Mouse (Mus musculus): ENCODE results near the gene Gzmb. TPM values are rescaled to one million over a fixed set of nuclear protein-coding genes. Genes with fewer than 3 reads are reported as not detected.
"Not testable (repeated sequence)": the region's sequence is repeated elsewhere in the genome, so short reads cannot be mapped to it uniquely, and the experiment has no call there.

Gene Gzmb
- total RNA-seq (2015) (1.8 and 2.1 TPM in 2 replicates), total RNA-seq (2017) (1.7 and 2.1 TPM in 2 replicates)

GRCm38 (mm10) chr14:56262153-56262552 lies at the start of gene Gzmb:
Gene Gzmb, minus strand, starts transcription at chr14:56262260.
- peak; percentile 70 for ATAC-seq (ENCODE audit: poor library complexity, severe bottlenecking)

DNA sequence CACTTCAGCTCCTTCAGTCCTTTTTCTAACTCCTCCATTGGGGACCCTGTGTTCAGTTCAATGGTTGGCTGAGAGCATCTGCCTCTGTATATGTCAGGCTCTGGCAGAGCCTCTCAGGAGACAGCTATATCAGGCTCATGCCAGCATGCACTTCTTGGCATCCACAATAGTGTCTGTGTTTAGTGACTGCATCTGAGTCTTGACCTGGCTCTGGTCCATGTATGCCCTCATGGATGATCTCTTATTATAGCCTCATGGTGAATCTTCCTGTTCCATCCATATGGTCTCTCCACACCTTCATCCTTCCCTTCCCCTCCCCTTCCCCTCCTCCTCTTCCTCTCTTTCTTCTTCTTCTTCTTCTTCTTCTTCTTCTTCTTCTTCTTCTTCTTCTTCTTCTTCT lies 49.7 kb upstream of the Gzmb start:
- ATAC-seq (ENCODE audit: poor library complexity, severe bottlenecking) = not testable (repeated sequence)

GRCm38 (mm10) chr14:56310238-56310637 lies 48.2 kb upstream of the Gzmb start:
- no peak for ATAC-seq (ENCODE audit: poor library complexity, severe bottlenecking)

GRCm38 (mm10) chr14:56304149-56304548 lies 42.1 kb upstream of the Gzmb start:
- ATAC-seq (ENCODE audit: poor library complexity, severe bottlenecking) = peak; percentile 81

DNA sequence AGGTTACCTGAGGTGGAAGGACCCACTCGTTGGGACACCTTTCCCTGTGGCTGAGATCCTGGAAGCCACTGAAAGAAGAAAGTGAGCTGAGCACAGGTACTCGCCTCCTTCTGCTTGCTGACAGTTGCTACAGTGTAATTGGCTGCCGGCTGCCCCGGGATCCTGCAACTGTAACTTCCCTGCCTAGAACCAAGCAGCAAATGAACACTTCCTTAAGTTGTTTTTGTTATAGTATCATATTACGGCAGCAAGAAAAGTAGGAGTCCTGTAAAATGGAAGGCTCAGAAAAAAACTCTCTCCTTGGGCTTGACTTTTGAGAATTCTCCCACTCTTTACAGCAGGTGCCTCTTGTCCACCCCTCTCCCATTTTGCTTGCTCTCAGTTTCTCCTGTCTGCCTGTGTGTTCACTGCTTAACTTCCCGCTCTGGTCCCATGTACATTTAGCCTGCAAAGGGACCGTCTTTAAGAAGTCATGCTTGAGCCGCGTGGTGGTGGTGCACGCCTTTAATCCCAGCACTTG lies 41.5 kb upstream of the Gzmb start:
- 0 out of 2 replicates have a peak, but pooled peaks have one; percentile 18 for ATAC-seq (ENCODE audit: poor library complexity, severe bottlenecking)

DNA sequence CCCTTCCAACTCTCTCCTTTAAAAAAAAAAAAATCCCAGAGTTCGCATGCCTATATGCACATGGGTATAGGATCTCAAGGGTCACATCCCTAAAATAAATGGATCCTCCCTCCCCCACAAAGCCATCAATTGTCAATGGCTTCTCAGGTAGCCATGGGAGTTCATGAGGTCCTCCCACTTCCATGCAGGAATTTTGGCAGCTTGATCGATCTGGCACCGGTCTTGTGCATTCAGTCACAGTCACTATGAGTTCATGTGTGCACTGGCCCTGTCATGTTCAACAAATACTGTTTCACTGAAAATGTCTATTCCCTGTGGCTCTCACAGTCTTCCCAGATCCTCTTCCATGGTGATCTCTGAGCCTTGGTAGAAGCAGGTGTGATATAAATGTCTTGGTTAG lies 40.0 kb upstream of the Gzmb start:
- no peak for ATAC-seq (ENCODE audit: poor library complexity, severe bottlenecking)

DNA sequence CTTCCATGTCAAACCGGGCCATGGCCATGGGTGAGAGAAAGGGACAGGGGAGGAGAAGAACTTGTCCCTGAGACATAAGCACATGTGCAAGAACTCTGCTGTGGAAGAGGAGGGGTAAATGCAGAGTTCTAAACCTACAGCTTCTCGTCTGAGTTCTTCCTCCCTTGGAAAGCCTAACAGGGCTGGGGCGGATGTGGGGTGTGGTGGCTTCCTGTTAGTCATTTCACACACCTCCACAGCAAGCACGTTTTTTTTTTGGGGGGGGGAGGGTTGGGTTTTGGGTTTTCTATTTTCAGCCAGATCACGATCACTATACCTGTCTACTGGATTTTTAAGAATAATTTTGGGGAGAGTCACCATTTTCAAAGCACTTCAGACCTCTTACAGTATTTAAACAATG lies 34.7 kb upstream of the Gzmb start:
- peak; percentile 62; the same call in 1 of the 2 replicates for ATAC-seq (ENCODE audit: poor library complexity, severe bottlenecking)

DNA sequence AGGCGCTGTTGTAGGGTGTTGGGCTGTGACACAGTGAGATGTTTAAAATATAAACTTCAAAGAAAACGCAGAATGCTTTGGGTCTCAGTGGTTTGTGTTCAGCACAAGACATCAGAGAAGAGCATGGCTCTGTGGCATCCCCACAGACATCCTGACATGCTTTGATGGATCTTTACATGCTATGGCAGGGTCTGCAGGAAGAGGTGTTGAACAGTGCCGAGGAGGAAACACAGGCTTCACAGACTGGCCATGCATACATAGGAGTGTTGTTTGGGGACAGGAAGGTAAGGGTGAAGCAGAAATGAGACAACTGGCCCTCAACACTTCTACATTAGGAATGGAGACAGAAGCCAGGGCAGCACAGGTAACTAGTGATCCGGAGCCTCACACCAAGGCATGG lies 34.0 kb upstream of the Gzmb start:
- no peak for ATAC-seq (ENCODE audit: poor library complexity, severe bottlenecking)

GRCm38 (mm10) chr14:56293146-56293545 lies 31.1 kb upstream of the Gzmb start:
- ATAC-seq (ENCODE audit: poor library complexity, severe bottlenecking) = no peak

DNA sequence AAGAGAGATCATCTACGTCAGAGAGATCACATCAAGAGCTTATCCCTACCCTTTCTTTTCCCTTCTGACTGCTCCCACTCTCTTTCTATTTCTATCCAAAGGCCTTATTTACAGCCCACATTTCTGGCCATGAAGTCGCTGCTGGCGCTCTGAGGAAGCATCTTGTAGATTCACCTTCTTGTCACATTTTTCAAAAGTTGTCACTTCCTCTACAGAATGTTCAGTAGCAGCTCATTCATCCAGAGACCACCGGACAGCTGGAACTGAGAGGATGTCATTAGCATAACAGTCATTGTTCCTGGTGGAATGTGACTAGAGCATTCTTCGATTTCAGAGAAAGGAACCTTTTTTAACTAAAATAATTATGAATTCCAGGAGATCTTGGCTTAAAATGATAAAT lies 26.6 kb upstream of the Gzmb start:
- ATAC-seq (ENCODE audit: poor library complexity, severe bottlenecking) = no peak

DNA sequence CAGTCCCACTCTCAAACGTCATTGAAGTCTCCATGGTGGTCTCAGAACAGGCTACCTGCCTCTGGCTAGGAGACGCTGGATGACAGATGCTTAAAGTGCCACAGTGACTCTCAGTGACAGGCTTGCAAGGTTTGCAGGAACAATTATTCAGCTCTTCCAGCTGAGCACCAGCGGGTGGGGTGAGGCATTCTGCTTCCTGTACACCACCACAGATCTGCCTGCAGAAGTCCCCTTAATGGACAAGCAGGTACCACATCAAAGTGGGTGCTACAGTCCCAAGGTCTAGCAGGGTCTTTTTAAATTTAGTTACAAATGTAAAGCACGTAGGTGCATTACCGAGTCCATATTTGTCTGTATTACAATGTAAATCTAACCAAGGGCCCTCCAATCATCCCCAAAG lies 25.7 kb upstream of the Gzmb start:
- no peak for ATAC-seq (ENCODE audit: poor library complexity, severe bottlenecking)

- ATAC-seq (ENCODE audit: poor library complexity, severe bottlenecking) = peak; percentile 43
Measured at GRCm38 (mm10) chr14:56284356-56285325, 22.6 kb upstream of the Gzmb start.

DNA sequence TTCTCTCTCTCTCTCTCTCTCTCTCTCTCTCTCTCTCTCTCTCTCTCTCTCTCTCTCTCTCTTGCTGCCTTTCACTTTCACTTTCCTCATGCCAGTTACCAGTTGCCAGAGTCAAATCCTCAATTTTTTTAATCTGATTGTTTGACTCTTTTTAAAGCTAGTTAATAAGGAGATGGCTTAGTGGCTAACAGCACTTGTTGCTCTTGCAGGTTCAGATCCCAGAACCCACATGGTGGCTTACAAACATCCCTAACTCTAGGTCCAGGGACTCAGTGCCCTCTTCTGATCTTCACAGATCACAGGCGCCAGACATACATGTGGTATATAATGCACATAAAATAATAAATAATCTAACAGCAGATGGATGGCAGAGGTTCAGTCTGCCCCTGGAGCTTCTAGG lies 21.8 kb upstream of the Gzmb start:
- no peak for ATAC-seq (ENCODE audit: poor library complexity, severe bottlenecking)

DNA sequence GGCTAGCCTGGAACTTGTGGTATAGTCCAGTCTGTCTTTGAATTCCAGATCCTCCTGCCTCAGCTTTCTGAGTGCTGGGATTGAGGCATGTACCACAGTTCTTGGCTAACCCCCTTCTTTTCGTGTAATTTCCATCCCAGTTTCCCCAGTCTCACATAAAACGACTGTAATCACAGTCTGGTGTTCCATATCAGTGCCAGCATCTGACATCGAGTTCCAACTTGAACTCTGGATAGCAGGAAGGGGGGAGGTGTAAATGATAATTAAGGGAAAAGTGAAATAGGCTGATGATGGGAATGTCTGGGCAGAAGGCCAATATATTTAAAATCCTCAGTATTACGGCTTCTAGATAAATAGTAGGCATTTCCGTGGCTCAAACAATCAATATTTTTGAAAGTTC lies 19.0 kb upstream of the Gzmb start:
- ATAC-seq (ENCODE audit: poor library complexity, severe bottlenecking) = no peak

GRCm38 (mm10) chr14:56278691-56279090 lies 16.6 kb upstream of the Gzmb start:
- not testable (repeated sequence) for ATAC-seq (ENCODE audit: poor library complexity, severe bottlenecking)

GRCm38 (mm10) chr14:56276096-56276495 lies 14.0 kb upstream of the Gzmb start:
- not testable (repeated sequence) for ATAC-seq (ENCODE audit: poor library complexity, severe bottlenecking)

DNA sequence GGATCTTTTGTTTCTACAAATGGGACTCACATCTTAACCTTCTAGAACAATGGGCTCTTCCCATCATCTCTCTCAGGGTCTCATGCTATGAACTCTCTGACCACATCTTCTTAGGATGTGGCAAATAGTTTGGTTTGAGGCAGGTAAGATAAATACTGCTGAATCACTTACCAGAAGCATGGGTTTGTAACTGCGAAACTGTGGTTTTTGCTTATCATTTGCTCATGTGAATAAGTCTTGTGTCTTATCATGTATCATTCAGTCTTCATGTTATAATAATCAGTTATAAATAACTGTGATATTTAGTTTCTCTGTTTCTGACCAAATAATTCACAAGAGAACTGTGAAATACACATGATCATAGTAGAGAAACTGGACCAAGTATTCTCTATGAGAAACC lies 4.0 kb upstream of the Gzmb start:
- ATAC-seq (ENCODE audit: poor library complexity, severe bottlenecking) = no peak

GRCm38 (mm10) chr14:56240409-56240808 lies 21.7 kb downstream of the Gzmb start:
- ATAC-seq (ENCODE audit: poor library complexity, severe bottlenecking) = no peak

DNA sequence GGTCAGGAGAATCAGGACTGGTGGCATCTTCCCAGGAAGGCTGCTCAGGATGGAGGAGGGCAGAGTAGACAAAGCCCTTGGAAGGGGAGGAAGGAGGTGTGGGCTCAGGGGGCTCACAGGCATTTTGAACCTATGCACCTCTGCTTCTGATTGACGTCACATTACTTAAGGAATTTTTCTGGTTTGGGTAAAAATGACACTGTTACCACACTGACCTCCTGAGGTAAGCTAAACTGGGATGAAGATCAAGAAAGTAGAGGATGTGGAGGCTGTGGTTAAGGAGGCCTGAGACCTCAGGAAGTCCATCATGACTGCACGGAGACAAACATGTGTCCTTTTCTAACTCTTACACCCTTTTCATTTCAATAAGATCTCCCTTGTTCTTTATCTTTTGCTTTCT lies 27.5 kb downstream of the Gzmb start, which contains the start of gene Gzmc:
Gene Gzmc, minus strand, starts transcription at position 101 of the 400 bp plus-strand sequence.
- ATAC-seq (ENCODE audit: poor library complexity, severe bottlenecking) = no peak

GRCm38 (mm10) chr14:56211317-56211716 lies 50.7 kb downstream of the Gzmb start, which contains the start of gene Gzmf:
Gene Gzmf, minus strand, starts transcription at chr14:56211417.
- no peak for ATAC-seq (ENCODE audit: poor library complexity, severe bottlenecking)

Measured in megakaryocyte, adult 5-6 weeks (primary cell).